Mouse (Mus musculus): ENCODE data around the gene Gtpbp3.

Gtpbp3 gene

GRCm38 (mm10) chr8:71535663-71536062 lies 47.8 kb downstream of the Gtpbp3 start:
- DNase-seq (ENCODE audit: low spot score) = no peak

- peak; percentile 79 for DNase-seq (ENCODE audit: low spot score)
These were observed 49.3 kb downstream of the Gtpbp3 start, which contains the start of gene Bst2 for GRCm38 (mm10) chr8:71537028-71537867. Gene Bst2, minus strand, starts transcription at chr8:71537456.

GRCm38 (mm10) chr8:71542632-71543343 lies 54.9 kb downstream of the Gtpbp3 start, which contains the start of gene Mvb12a:
Gene Mvb12a, plus strand, starts transcription at chr8:71542922.
- DNase-seq (ENCODE audit: low spot score) = peak; percentile 86

GRCm38 (mm10) chr8:71543755-71544154 lies 55.9 kb downstream of the Gtpbp3 start:
- DNase-seq (ENCODE audit: low spot score) = no peak

- DNase-seq (ENCODE audit: low spot score) = no peak
These were observed 57.1 kb downstream of the Gtpbp3 start for GRCm38 (mm10) chr8:71545053-71545452.

- no peak for DNase-seq (ENCODE audit: low spot score)
These were observed 59.7 kb downstream of the Gtpbp3 start for GRCm38 (mm10) chr8:71547590-71547989.
